Mouse (Mus musculus): ENCODE results near the gene Lce1b.

DNA sequence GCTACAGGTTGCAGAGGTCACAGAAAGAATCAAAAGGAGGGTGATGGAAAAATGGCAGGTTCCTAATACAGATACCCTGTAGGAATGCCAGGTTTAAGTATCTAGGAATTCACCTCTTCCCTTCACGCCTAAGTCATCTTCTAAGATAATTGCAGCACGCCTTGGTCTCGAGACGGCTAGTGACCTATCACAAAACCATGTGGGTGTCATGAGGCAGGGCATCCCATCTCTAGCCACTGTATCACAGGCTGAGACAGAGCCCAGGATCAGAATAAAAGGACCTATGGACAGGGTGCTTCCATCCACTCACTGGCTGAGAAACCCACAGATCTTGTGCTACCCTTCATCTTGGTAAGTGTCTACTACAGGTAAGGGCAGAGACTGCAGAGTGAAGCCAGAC lies 22.2 kb upstream of the Lce1b start, which contains the start of gene Lce1c:
- TF ChIP-seq CTCF (conservative IDR thresholded peaks at IDR 0.05; ENCODE audit: insufficient read depth, insufficient read length, low read depth, low read length): no peak
- no peak for TF ChIP-seq POLR2A (IDR thresholded peaks at IDR 0.05; ENCODE audit: low read depth, low read length)

Data from kidney, adult 2 months (tissue).